Mouse (Mus musculus): ENCODE measurements around the gene Pola2.

GRCm38 (mm10) chr19:5951631-5952030, 12.4 kb downstream of the Pola2 start:
- TF ChIP-seq CTCF (IDR thresholded peaks at IDR 0.05; ENCODE audit: borderline replicate concordance, insufficient read depth, low read depth, low read length) (no peak), POLR2A (IDR thresholded peaks at IDR 0.05; ENCODE audit: borderline replicate concordance, insufficient read depth, low read length) (no peak)
